Mouse (Mus musculus) urinary bladder, adult 2 months (tissue): Measurements from ENCODE around the gene Csmd2. TPM values are rescaled to one million over a fixed set of nuclear protein-coding genes. Genes with fewer than 3 reads are reported as not detected.

ENCODE experiments used
- DNase-seq: peaks from one replicate; pipeline ENCODE4 v3.0.0; 2022; ENCODE audit warnings: low spot score
- polyA plus RNA-seq: library from polyadenylated mRNA; depleted of rRNA; stranded (reverse); fragments of >200 nt; gene quantifications from 2 replicates; pipeline ENCODE4 v1.2.3, GENCODE M21; 2012

Gene Csmd2
- polyA plus RNA-seq, 1 experiment = not detected

DNA sequence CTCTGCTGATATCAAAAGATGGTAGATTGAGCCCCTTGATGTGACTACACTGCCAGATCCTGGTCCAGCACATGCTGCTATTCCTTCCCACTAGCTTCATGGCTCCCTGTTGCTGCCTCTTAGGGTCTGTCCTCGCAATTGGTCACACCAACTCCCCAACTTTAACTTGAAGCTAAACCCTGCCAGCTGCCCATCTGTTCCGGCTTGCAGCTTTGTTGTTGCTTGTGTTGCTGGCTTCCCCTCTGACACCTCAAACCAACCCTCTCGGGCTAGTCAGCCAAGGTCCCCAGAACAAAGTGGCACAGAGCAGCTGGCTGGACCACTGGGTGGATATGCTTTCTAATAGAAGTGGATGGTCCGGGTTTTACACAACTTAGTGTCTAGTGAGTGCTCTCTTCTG is 339.1 kb downstream of the Csmd2 start:
- no peak for DNase-seq

DNA sequence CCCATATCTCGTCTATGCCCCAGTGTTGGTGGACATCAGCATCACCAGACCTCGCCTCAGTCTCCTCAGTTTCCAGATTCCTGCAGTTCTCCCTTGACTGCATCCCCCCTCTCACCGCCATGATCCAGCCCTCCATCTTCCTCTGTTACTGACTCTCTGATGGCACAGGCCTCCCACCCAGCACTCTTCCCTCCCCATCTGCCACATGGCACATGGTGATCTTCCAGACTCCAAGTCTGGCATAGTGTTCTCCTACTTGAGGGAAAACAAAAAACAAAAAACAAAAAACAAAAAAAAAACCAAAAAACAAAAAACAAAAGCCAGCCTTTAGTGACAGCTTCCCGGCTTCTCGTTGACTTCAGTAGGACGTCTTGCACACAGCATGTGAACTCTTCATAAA is 339.8 kb downstream of the Csmd2 start:
- no peak for DNase-seq

GRCm38 (mm10) chr4:128330519-128330918 is 342.9 kb downstream of the Csmd2 start:
- no peak for DNase-seq

- DNase-seq = no peak
Observed at GRCm38 (mm10) chr4:128340457-128340856, 352.8 kb downstream of the Csmd2 start.

GRCm38 (mm10) chr4:128341315-128341714 is 353.7 kb downstream of the Csmd2 start:
- DNase-seq = no peak

- DNase-seq = no peak
Observed at GRCm38 (mm10) chr4:128342208-128342607, 354.6 kb downstream of the Csmd2 start.

DNA sequence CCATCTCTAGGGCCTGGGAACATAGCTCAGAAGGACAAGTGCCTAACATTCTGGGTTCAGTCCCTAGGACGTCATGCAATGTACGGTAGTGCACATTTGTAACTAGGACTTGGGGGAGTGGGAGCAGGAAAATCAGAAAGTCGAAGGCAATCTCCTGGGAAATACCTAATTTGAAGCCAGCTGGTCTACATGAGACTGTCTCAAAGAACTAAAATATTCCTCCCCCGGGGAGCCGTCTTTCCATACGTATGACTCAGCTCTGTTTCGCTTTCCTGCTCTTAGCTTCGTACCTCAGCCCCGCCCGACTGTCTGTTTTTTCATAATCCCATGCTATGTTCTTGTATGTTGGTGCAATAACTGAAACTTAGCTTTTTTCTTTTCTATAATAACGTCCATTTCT is 371.1 kb downstream of the Csmd2 start:
- DNase-seq = no peak

DNA sequence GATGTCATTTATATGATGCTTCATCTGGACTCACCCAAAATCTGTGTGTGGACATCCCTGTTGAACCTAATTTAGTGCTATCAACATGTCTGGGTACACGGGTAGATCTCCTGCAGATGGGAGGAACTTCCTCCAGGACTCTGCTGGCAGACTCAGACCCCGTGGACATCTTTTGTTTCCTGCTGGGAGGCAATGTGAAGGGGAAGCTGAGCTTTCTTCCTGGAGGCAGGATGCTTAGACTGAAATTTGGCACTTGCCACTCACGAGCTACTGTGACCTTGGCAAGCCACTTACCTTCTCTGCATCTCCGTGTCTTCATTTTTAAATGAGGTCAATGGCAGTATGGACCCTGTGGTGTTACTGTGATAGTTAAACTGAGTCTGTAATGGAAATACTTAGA is 378.2 kb downstream of the Csmd2 start:
- DNase-seq = no peak

DNA sequence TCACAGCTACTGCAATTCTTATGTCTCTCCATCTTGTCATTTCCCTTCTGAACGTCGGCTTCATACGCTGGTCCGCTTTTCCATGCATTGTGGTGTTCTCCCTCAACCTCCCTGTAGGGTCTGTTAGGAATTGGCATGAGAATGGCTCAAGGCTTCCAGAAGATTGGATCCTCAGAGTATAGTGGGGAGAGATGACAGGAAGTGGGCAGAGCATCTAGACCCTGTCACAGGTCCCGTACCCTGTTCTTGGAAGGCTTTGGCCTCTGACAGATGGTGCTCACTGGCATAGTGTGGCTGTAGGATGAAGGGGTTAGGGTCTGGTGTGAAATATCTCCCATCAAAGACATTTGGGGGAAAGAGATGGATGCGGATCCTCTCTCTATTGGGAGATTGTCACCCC is 380.4 kb downstream of the Csmd2 start:
- DNase-seq = no peak

DNA sequence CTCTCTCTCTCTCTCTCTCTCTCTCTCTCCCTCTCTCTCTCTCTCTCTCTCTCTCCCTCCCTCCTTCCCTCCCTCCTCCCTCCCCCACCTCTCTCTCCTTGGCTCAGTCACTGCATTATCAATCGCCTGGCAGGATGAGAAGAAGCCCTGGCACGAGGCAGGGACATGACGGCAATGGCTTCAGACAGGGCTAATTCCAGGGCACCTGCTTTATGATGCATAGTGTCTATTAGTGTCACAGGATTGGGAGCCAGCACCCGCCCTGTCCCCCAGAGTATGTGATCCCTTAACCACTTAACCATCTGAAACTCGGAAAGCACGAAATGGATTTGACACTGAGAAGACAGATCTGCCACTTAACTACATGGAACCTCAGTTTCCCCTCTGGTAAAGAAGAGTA is 384.1 kb downstream of the Csmd2 start:
- DNase-seq = no peak

GRCm38 (mm10) chr4:128373196-128373595 is 385.5 kb downstream of the Csmd2 start:
- DNase-seq = no peak

- no peak for DNase-seq
Observed at GRCm38 (mm10) chr4:128374051-128374450, 386.4 kb downstream of the Csmd2 start.

DNA sequence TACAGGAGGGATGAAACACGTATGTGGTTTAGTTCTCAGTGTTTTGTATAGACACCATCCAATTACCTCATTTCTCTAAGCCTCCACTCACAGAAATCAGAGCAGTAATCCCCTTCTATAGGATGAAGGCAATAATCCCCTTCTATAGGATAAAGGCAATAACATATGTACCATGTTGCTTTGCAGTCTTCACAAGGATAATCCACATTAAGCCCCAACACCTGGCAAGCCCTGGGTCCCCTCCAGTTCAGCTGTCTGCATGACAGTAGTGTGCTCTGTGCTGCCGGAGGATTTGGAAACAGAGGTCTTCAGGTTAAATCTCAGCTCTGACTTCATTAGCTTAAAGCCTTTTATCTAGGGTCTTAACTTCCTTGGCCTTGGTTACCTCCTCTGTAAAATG is 391.3 kb downstream of the Csmd2 start:
- DNase-seq = no peak

DNA sequence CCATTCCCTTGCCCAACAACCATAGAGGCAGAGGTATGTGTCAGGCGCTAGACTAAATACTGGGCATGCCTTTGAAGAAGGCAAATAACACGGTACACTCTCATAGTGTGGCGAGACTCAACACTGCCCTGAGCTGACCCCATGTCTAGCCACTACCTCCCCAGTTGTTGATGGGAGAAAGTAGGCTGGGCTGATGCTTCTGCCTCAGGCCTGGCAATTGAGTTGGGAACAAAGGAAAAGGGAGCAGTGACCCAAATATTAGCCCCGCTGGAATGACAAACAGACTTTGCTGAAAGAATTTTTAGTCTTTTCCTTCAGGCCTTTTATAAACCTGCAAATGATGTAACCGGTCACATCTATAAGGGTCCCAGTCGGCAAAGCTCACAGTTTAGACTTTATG is 393.7 kb downstream of the Csmd2 start:
- DNase-seq = no peak

DNA sequence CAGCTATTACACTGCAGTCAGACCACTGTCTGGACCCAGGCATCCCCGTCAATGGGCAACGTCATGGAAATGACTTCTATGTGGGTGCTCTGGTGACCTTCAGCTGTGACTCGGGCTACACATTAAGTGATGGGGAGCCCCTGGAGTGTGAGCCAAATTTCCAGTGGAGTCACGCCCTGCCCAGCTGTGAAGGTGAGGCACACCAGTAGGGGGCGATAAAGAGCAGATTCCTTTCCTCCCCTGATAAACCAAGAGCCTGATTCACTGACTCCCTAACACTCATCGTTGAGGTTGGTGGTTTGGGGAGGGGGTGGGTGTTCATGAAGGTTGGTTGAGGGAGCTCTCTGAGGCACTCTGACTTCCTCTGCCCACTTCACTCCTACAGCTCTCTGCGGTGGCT is 396.1 kb downstream of the Csmd2 start:
- no peak for DNase-seq

- no peak for DNase-seq
Observed at GRCm38 (mm10) chr4:128391484-128391883, 403.8 kb downstream of the Csmd2 start.

GRCm38 (mm10) chr4:128392279-128392678 is 404.6 kb downstream of the Csmd2 start:
- DNase-seq = no peak

DNA sequence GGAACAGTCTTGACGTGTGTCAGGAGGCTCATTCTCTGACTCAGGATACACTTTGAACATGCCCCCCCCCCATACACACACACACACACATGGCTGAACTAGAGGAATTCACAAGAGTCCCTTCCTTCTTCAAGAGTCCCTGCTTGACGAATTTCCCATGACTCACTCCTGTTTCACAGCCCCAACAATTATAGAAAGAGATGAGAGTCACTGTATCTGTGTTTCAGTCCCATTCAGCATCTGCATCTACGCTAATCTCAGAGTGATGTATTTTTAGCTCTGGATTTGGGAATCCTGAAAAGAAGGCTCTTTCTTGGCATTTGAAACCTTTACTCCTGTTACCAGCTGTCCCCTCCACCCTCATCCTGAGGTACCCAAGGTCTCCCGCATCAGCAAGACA is 406.2 kb downstream of the Csmd2 start:
- no peak for DNase-seq

DNA sequence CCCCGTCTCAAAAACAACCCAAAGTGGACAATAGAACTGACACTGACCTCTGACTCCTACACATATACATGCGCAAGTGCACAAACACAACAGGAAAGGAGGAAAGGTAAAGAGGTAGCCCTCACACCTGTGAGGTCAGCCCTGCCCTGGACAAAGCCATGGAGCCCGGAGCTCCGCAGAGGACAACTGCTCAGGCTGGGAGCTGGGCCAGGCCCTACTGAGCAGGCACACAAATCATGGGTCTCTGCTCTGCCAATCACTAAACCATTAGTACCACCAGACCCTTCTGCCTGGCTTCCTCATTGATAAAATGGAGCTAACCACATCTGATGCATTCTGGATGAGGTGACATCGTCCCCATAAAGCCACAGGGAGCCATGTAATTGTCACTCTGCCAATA is 409.0 kb downstream of the Csmd2 start:
- DNase-seq = no peak

- DNase-seq = no peak
Observed at GRCm38 (mm10) chr4:128397804-128398203, 410.1 kb downstream of the Csmd2 start.

GRCm38 (mm10) chr4:128398948-128399347 is 411.3 kb downstream of the Csmd2 start:
- no peak for DNase-seq

- DNase-seq = no peak
Observed at GRCm38 (mm10) chr4:128400016-128400415, 412.4 kb downstream of the Csmd2 start.

- no peak for DNase-seq
Observed at GRCm38 (mm10) chr4:128401591-128401990, 413.9 kb downstream of the Csmd2 start.

DNA sequence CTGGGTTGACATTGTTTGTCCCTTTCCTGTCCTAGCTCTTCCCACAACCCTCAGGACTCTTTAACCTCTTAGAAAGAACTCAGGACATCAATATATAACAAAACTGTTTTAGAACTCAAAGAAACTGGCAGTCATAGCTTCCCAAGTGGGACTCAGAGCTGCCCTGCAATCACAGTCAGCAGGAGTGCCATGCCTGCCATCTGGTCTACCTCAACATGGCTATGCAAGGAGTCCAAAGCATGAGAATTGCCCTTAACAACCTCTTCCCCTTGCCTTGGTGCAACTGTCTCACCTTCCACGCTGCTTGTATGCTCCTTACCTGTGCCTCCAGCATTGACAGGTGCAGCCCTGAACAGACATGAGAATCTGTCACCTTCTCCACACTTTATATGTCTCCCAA is 415.0 kb downstream of the Csmd2 start:
- DNase-seq = no peak

DNA sequence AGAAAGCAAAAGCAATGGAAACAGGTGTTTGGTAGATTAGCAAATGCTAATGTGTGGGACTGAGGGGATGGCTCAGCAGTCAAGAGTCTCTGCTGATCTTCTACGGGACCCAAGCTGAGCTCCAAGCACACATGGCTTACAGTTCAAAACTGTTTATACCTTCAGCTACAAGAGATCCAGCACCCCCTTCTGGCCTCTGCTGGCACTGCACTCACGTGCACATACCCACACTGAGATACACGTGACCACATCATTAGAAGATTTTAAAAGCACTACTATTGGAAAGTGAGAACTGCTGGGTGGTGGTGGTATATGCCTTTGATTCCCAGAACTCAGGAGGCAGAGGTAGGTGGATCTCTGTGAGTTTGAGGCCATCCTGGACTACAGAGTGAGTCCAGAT is 417.9 kb downstream of the Csmd2 start:
- DNase-seq = no peak
